Mouse (Mus musculus): Measurements from ENCODE around the gene Tmem79. TPM values are rescaled to one million over a fixed set of nuclear protein-coding genes. Genes with fewer than 3 reads are reported as not detected.

Tmem79 gene
- total and polyA plus RNA-seq, 3 experiments, result 1.6 to 3.7 (median 3.2) TPM

DNA sequence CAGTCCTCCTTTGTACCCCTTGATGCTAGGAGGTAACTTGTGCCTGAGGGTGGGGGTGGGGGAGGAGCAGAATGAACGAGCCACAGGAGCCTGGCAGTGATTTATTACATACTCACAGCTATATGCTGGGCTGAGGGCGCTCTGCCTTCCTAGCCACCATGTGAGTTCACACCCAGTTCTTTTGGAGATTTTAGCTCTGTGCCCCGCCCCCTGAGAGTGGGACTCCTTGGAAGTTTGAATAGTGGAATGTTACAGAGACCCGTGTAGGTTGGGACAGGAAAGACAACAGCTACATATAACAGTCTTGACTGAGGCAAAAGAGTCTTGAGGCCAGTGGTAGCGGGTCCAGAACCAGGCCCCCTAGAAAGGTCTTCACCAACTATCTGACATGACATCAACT lies 7.0 kb downstream of the Tmem79 start:
- H3K9me3 ChIP-seq (replicated peaks; ENCODE audit: low read length), result no peaks in the 10 kb centered on the region
- peaks cover 10 to 25% of the 10 kb centered on the region in 2 experiments for H3K4me1 ChIP-seq (ENCODE audit: control insufficient read depth in 1 of 2, insufficient read depth in 2 of 2)
- no peaks in the 10 kb centered on the region; the same call in 1 of the 2 replicates for H3K79me2 ChIP-seq (replicated peaks; ENCODE audit: control insufficient read depth, extremely low read depth, insufficient read depth, poor library complexity, severe bottlenecking)
- no peak overlapping the region for H3K27ac ChIP-seq (ENCODE audit: insufficient read depth, low read depth)
- H3K4me2 ChIP-seq (ENCODE audit: insufficient read depth, low read depth, poor library complexity, severe bottlenecking), result no peak overlapping the region
- TF ChIP-seq ETS1 (conservative IDR thresholded peaks at IDR 0.05; ENCODE audit: low read depth, low read length), result no peak
- dilution Hi-C loops (cut with MboI; ENCODE audit: extremely low pct_ligation_motif_present, extremely low pct_unique_long_range_greater_than_20kb, low sequenced_read_pairs), result no loop called here
- H3K4me3 ChIP-seq (replicated peaks in 1 of 3; ENCODE audit: low read depth in 2 of 3, low read length in 2 of 3, poor library complexity in 1 of 3), result no peak overlapping the region
- no peak overlapping the region for H3K9ac ChIP-seq (ENCODE audit: insufficient read depth, low read depth)
- no peaks in the 10 kb centered on the region for H3K27me3 ChIP-seq (replicated peaks)
- in situ Hi-C loops (cut with MboI; ENCODE audit: low pct_ligation_motif_present, low pct_unique_long_range_greater_than_20kb, low sequenced_read_pairs), result no loop called here
- no peak for DNase-seq (ENCODE audit: extremely low read depth)
- peaks cover 26 to 64% of the 10 kb centered on the region in 2 experiments for H3K36me3 ChIP-seq (replicated peaks in 1 of 2; ENCODE audit: control insufficient read depth in 1 of 2, insufficient read depth in 1 of 2, low read length in 1 of 2)

GRCm38 (mm10) chr3:88324951-88325405 lies 11.0 kb downstream of the Tmem79 start, which contains the start of gene Glmp:
TSS of gene Glmp (plus strand) at chr3:88325023.
- Histone ChIP-seq H3K79me2 (replicated peaks; ENCODE audit: control insufficient read depth, extremely low read depth, insufficient read depth, poor library complexity, severe bottlenecking) (no peaks in the 10 kb centered on the region; the same call in 1 of the 2 replicates), H3K4me2 (ENCODE audit: insufficient read depth, low read depth, poor library complexity, severe bottlenecking) (peak within 1 kb of the TSS; percentile 63), H3K27ac (ENCODE audit: insufficient read depth, low read depth) (no peak within 1 kb of the TSS), H3K27me3 (replicated peaks) (no peaks in the 10 kb centered on the region), H3K4me3 (replicated peaks in 1 of 3; ENCODE audit: low read depth in 2 of 3, low read length in 2 of 3, poor library complexity in 1 of 3) (peak within 1 kb of the TSS; percentile 66 to 100 (median 94)), H3K9ac (ENCODE audit: insufficient read depth, low read depth) (peak within 1 kb of the TSS; percentile 99), H3K9me3 (replicated peaks; ENCODE audit: low read length) (no peaks in the 10 kb centered on the region), H3K36me3 (replicated peaks in 1 of 2; ENCODE audit: control insufficient read depth in 1 of 2, insufficient read depth in 1 of 2, low read length in 1 of 2) (peaks cover 50 to 81% of the 10 kb centered on the region in 2 experiments), H3K4me1 (ENCODE audit: control insufficient read depth in 1 of 2, insufficient read depth in 2 of 2) (peaks cover 2 to 14% of the 10 kb centered on the region in 2 experiments; a peak in 2 of 4 replicates)
- TF ChIP-seq MAX (IDR thresholded peaks at IDR 0.05; ENCODE audit: low read length) (peak; percentile 68; the same call in 1 of the 2 replicates), MXI1 (IDR thresholded peaks at IDR 0.05; ENCODE audit: low read depth, low read length) (peak; percentile 75; the same call in 1 of the 2 replicates), JUN (IDR thresholded peaks at IDR 0.05; ENCODE audit: insufficient read depth, low read depth, low read length) (no peak), SIN3A (IDR thresholded peaks at IDR 0.05; ENCODE audit: low read length) (peak; percentile 96), ZNF384 (IDR thresholded peaks at IDR 0.05; ENCODE audit: low read depth, low read length) (no peak), ZMIZ1 (IDR thresholded peaks at IDR 0.05; ENCODE audit: low read depth, low read length) (0 out of 2 replicates have a peak, but pooled peaks have one; percentile 39), BHLHE40 (IDR thresholded peaks at IDR 0.05; ENCODE audit: low read depth, low read length) (peak; percentile 72), MYC (IDR thresholded peaks at IDR 0.05; ENCODE audit: low read depth, low read length) (no peak), IRF4 (IDR thresholded peaks at IDR 0.05; ENCODE audit: low read depth, low read length) (0 out of 2 replicates have a peak, but pooled peaks have one; percentile 24), E2F4 (IDR thresholded peaks at IDR 0.05; ENCODE audit: insufficient replicate concordance, low read depth, low read length) (0 out of 2 replicates have a peak, but pooled peaks have one; percentile 25), JUND (conservative IDR thresholded peaks at IDR 0.05; ENCODE audit: low read depth, low read length) (no peak), ELF1 (IDR thresholded peaks at IDR 0.05; ENCODE audit: low read depth, low read length) (peak; percentile 73), USF2 (conservative IDR thresholded peaks at IDR 0.05; ENCODE audit: low read depth, low read length) (peak; percentile 89), HCFC1 (IDR thresholded peaks at IDR 0.05; ENCODE audit: low read depth, low read length) (peak; percentile 73), POLR2A (IDR thresholded peaks at IDR 0.05; ENCODE audit: low read depth, low read length) (peak; percentile 83), TCF12 (IDR thresholded peaks at IDR 0.05; ENCODE audit: low read depth, low read length) (peak; percentile 62; the same call in 1 of the 2 replicates), POLR2AphosphoS2 (IDR thresholded peaks at IDR 0.05; ENCODE audit: low read depth, low read length) (0 out of 2 replicates have a peak, but pooled peaks have one; percentile 65), KAT2A (IDR thresholded peaks at IDR 0.05; ENCODE audit: insufficient replicate concordance, low read length) (0 out of 2 replicates have a peak, but pooled peaks have one; percentile 41), RAD21 (IDR thresholded peaks at IDR 0.05; ENCODE audit: low read depth, low read length) (no peak), ZKSCAN1 (IDR thresholded peaks at IDR 0.05; ENCODE audit: borderline replicate concordance, low read depth, low read length) (no peak), NELFE (IDR thresholded peaks at IDR 0.05; ENCODE audit: low read depth, low read length) (peak; percentile 84), USF1 (IDR thresholded peaks at IDR 0.05; ENCODE audit: low read depth, low read length) (peak; percentile 88), EP300 (IDR thresholded peaks at IDR 0.05; ENCODE audit: low read length) (no peak), TBP (conservative IDR thresholded peaks at IDR 0.05; ENCODE audit: low read depth, low read length) (0 out of 2 replicates have a peak, but pooled peaks have one; percentile 20), MAZ (IDR thresholded peaks at IDR 0.05; ENCODE audit: low read depth, low read length) (no peak)
- in situ Hi-C loops (cut with MboI; ENCODE audit: low pct_ligation_motif_present, low pct_unique_long_range_greater_than_20kb, low sequenced_read_pairs) (no loop called here), dilution Hi-C loops (cut with MboI; ENCODE audit: extremely low pct_ligation_motif_present, extremely low pct_unique_long_range_greater_than_20kb, low sequenced_read_pairs) (no loop called here)
- peak; percentile 75 for DNase-seq (ENCODE audit: extremely low read depth)

Data from CH12.LX (cell line).